Mouse (Mus musculus): Measurements from ENCODE around the gene Tbx6. TPM values are rescaled to one million over a fixed set of nuclear protein-coding genes. Genes with fewer than 3 reads are reported as not detected.
"Not testable (repeated sequence)": the region's sequence is repeated elsewhere in the genome, so short reads cannot be mapped to it uniquely, and the experiment has no call there.

Tbx6 gene
- polyA plus RNA-seq, 1 experiment from 2014 or later, result 0.48 TPM

- DNase-seq (ENCODE audit: low spot score), result no peak
These were observed 15.1 kb upstream of the Tbx6 start, which contains the start of gene Gdpd3 for GRCm38 (mm10) chr7:126766201-126766600. TSS of gene Gdpd3 (plus strand) at chr7:126766334.

- DNase-seq (ENCODE audit: low spot score), result no peak
These were observed 14.3 kb upstream of the Tbx6 start for GRCm38 (mm10) chr7:126767001-126767400.

- no peak for DNase-seq (ENCODE audit: low spot score)
These were observed 10.5 kb upstream of the Tbx6 start for GRCm38 (mm10) chr7:126770784-126771183.

- DNase-seq (ENCODE audit: low spot score), result no peak
These were observed 7.9 kb upstream of the Tbx6 start for GRCm38 (mm10) chr7:126773351-126773750.

- no peak for DNase-seq (ENCODE audit: low spot score)
These were observed 6.8 kb upstream of the Tbx6 start for GRCm38 (mm10) chr7:126774463-126774862.

- no peak for DNase-seq (ENCODE audit: low spot score)
These were observed 5.9 kb upstream of the Tbx6 start for GRCm38 (mm10) chr7:126775185-126775977.

- no peak for DNase-seq (ENCODE audit: low spot score)
These were observed 5.4 kb upstream of the Tbx6 start for GRCm38 (mm10) chr7:126775978-126776234.

GRCm38 (mm10) chr7:126776598-126777057 lies 4.7 kb upstream of the Tbx6 start, which contains the start of gene Ypel3:
TSS of gene Ypel3 (plus strand) at chr7:126776955.
- DNase-seq (ENCODE audit: low spot score), result peak; percentile 95

GRCm38 (mm10) chr7:126777476-126777875 lies 3.8 kb upstream of the Tbx6 start:
- DNase-seq (ENCODE audit: low spot score), result peak; percentile 12

GRCm38 (mm10) chr7:126778147-126778546 lies 3.1 kb upstream of the Tbx6 start:
- no peak for DNase-seq (ENCODE audit: low spot score)

- not testable (repeated sequence) for DNase-seq (ENCODE audit: low spot score)
These were observed 2.2 kb upstream of the Tbx6 start for GRCm38 (mm10) chr7:126779101-126779500.

GRCm38 (mm10) chr7:126779983-126780970 lies 1.0 kb upstream of the Tbx6 start:
- DNase-seq (ENCODE audit: low spot score), result peak; percentile 86

GRCm38 (mm10) chr7:126781661-126782370 lies 533 bp downstream of the Tbx6 start:
- DNase-seq (ENCODE audit: low spot score), result no peak

- DNase-seq (ENCODE audit: low spot score), result no peak
These were observed 1.4 kb downstream of the Tbx6 start for GRCm38 (mm10) chr7:126782693-126783092.

GRCm38 (mm10) chr7:126784469-126784868 lies 3.2 kb downstream of the Tbx6 start:
- no peak for DNase-seq (ENCODE audit: low spot score)

- DNase-seq (ENCODE audit: low spot score), result no peak
These were observed 3.8 kb downstream of the Tbx6 start for GRCm38 (mm10) chr7:126785056-126785455.

- DNase-seq (ENCODE audit: low spot score), result no peak
These were observed 4.9 kb downstream of the Tbx6 start for GRCm38 (mm10) chr7:126786142-126786541.

GRCm38 (mm10) chr7:126789141-126789540 lies 7.9 kb downstream of the Tbx6 start:
- no peak for DNase-seq (ENCODE audit: low spot score)

- DNase-seq (ENCODE audit: low spot score), result peak; percentile 99
These were observed 10.8 kb downstream of the Tbx6 start, which contains the start of gene Ppp4c for GRCm38 (mm10) chr7:126791851-126792720. TSS of gene Ppp4c (minus strand) at chr7:126792496.

- no peak for DNase-seq (ENCODE audit: low spot score)
These were observed 11.6 kb downstream of the Tbx6 start for GRCm38 (mm10) chr7:126792721-126793443.
